Mouse (Mus musculus) brown adipose tissue, adult 24 weeks (tissue): ENCODE measurements around the gene Dgkg. TPM values are rescaled to one million over a fixed set of nuclear protein-coding genes. Genes with fewer than 3 reads are reported as not detected.

Experiments used
- polyA plus RNA-seq: library from polyadenylated mRNA; stranded (reverse); fragments of >200 nt; gene quantifications from 2 replicates; pipeline ENCODE4 v1.2.4, GENCODE M21; 2012; ENCODE audit not compliant: missing spikeins, insufficient read depth, insufficient read length

The Dgkg gene
- polyA plus RNA-seq, 1 experiment = not detected

Other genes with a start within 250 kb of the Dgkg start
- 2.2 TPM in 2 replicates for gene Etv5, start 217.5 kb downstream of the Dgkg start, polyA plus RNA-seq
- gene Crygs, start 154.4 kb upstream of the Dgkg start, polyA plus RNA-seq = not detected in 2 replicates
- 9.1 and 10.6 TPM in 2 replicates for gene Tbccd1, start 200.4 kb upstream of the Dgkg start, polyA plus RNA-seq
- 26.8 and 27.2 TPM in 2 replicates for gene Dnajb11, start 200.6 kb upstream of the Dgkg start, polyA plus RNA-seq
- 3.4 TPM in 1 of 2 replicates, not detected in the other for gene Ahsg, start 234.1 kb upstream of the Dgkg start, polyA plus RNA-seq